Mouse (Mus musculus) midbrain, embryonic 11.5 days (tissue): Measurements from ENCODE around the gene Hist1h2br. TPM values are rescaled to one million over a fixed set of nuclear protein-coding genes. Genes with fewer than 3 reads are reported as not detected.
"Not testable (repeated sequence)": the region's sequence is repeated elsewhere in the genome, so short reads cannot be mapped to it uniquely, and the experiment has no call there.

Source experiments
- ATAC-seq: fragments of 200-750 bp; cut with Nextera tagmentation; 2 replicates; pipeline ENCODE4 v1.8.0; 2017; ENCODE audit warnings: moderate TSS enrichment, moderate library complexity; ENCODE audit not compliant: low FRiP score
- DNase-seq: peaks from one replicate; pipeline ENCODE4 v3.0.0; 2015; ENCODE audit warnings: low spot score; ENCODE audit errors: missing footprints
- H3K27ac ChIP-seq: fragments of 300-500 bp; sonication (generic); 2 replicates; pipeline ENCODE4 v1.5.1; 2014; ENCODE audit warnings: low read depth, low read length
- H3K27me3 ChIP-seq: fragments of 300-500 bp; sonication (generic); 2 replicates; pipeline ENCODE4 v1.6.1; 2014; ENCODE audit warnings: mild to moderate bottlenecking, low read length, moderate library complexity, mixed read lengths; ENCODE audit not compliant: control insufficient read depth, insufficient read depth
- H3K36me3 ChIP-seq: fragments of 300-500 bp; sonication (generic); 2 replicates; pipeline ENCODE4 v1.6.1; 2014; ENCODE audit warnings: mild to moderate bottlenecking, low read length, moderate library complexity, mixed read lengths; ENCODE audit not compliant: control insufficient read depth, insufficient read depth
- H3K4me1 ChIP-seq: fragments of 300-500 bp; sonication (generic); 2 replicates; pipeline ENCODE4 v1.6.1; 2014; ENCODE audit warnings: low read length; ENCODE audit not compliant: control insufficient read depth, insufficient read depth
- H3K4me2 ChIP-seq: fragments of 300-500 bp; sonication (generic); 2 replicates; pipeline ENCODE4 v1.6.1; 2014; ENCODE audit warnings: mild to moderate bottlenecking, moderate library complexity
- H3K4me3 ChIP-seq: fragments of 300-500 bp; sonication (generic); 2 replicates; pipeline ENCODE4 v1.5.1; 2014; ENCODE audit warnings: low read depth, low read length
- H3K9ac ChIP-seq: fragments of 300-500 bp; sonication (generic); 2 replicates; pipeline ENCODE4 v1.6.1; 2014; ENCODE audit warnings: low read length
- H3K9me3 ChIP-seq: fragments of 300-500 bp; sonication (generic); 2 replicates; pipeline ENCODE4 v1.6.1; 2016; ENCODE audit warnings: low read length; ENCODE audit not compliant: control insufficient read depth
- WGBS: fragments of 180-500 bp; shearing (Covaris S2); extraction: QIAGEN DNeasy Blood & Tissue Kit; methylation state at CpG from one replicate; pipeline ENCODE4 v1.1.7; 2014; 5-methylcytosine and 5-hydroxymethylcytosine counted together
- polyA plus RNA-seq: library from polyadenylated mRNA; unstranded; fragments of >200 nt; fragmentation: Nextera tagmentation; extraction: Ambion mirVana; gene quantifications from 2 replicates; pipeline ENCODE4 v1.2.1, GENCODE M21; 2014

Gene Hist1h2br
- polyA plus RNA-seq, 1 experiment from 2014 or later = 23.1 TPM

DNA sequence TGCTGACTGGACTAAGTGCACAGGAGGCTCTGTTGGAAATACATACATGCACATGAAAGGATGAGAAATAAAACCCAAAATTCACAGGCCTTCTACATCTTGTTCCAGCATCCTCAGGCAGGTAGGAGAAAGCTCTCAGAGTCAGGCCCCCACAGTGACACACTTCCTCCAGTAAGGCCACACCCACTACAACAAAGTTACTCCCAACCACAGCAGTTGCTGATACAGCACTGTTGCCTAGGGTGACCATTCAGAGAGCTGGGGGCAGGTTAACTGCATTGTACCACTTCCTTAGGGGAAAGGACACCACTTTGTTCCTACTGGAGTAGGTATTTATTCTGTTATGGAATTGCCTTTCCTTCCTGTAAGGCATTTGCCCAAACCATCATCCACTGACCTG is 36.4 kb upstream of the Hist1h2br start:
- ATAC-seq, DNase-seq, H3K4me2 ChIP-seq, H3K4me3 ChIP-seq, H3K27ac ChIP-seq, H3K9ac ChIP-seq, H3K9me3 ChIP-seq, H3K36me3 ChIP-seq, H3K27me3 ChIP-seq, H3K4me1 ChIP-seq: not testable (repeated sequence)

DNA sequence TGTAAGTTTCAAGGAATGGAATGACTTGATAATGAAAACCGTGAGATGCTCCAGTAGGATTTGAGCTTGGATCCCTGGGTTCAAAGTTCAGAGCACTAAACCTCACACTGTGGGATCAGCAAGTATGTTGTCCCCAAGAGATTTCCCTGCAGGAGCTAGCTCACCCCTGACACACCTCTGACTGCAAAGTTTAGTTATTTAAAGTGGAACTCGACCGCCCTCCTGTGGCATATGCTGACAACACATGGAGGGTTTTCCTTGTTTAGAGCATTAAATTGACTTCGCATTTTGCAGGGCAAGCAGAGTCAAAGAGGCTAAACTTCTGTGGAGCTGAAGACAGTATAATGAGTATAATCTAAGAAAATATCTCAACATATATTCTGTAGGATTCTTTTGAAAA is 30.5 kb upstream of the Hist1h2br start:
- not testable (repeated sequence) for H3K4me2 ChIP-seq, H3K27ac ChIP-seq, DNase-seq, H3K36me3 ChIP-seq, H3K27me3 ChIP-seq, H3K9me3 ChIP-seq, H3K4me1 ChIP-seq, H3K9ac ChIP-seq, H3K4me3 ChIP-seq
- peak; percentile 75; the same call in 1 of the 2 replicates for ATAC-seq
- no CpG with 5 or more reads among the region's 4 CpGs for WGBS

DNA sequence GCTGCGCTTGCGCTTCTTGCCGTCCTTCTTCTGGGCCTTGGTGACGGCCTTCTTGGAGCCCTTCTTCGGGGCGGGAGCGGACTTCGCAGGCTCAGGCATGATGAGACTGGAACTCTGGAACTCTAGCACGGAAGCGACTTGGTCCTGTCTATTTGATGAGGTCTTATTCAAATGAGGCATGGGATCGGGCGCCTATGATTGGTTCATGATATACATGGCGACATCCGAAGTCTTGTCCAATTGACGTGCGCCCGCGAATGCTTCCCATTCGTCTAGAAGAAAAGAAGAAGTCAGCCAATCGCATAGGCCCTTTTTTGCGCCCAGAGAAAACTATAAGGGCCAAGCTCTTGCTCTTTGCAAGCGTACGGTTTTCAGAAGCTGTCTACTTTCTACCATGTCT is 23.5 kb upstream of the Hist1h2br start, which contains the start of the genes Hist1h2bq and Hist1h2ao:
Gene Hist1h2bq (minus strand): TSS at position 125 of the 400 bp plus-strand sequence.
Gene Hist1h2ao (plus strand): TSS at position 393 of the 400 bp plus-strand sequence.
- WGBS = no CpG with 5 or more reads among the region's 23 CpGs
- H3K4me1 ChIP-seq, DNase-seq, H3K9ac ChIP-seq, H3K4me2 ChIP-seq, H3K9me3 ChIP-seq, H3K27me3 ChIP-seq, H3K36me3 ChIP-seq, H3K4me3 ChIP-seq, H3K27ac ChIP-seq: not testable (repeated sequence)
- peak; percentile 97 for ATAC-seq

DNA sequence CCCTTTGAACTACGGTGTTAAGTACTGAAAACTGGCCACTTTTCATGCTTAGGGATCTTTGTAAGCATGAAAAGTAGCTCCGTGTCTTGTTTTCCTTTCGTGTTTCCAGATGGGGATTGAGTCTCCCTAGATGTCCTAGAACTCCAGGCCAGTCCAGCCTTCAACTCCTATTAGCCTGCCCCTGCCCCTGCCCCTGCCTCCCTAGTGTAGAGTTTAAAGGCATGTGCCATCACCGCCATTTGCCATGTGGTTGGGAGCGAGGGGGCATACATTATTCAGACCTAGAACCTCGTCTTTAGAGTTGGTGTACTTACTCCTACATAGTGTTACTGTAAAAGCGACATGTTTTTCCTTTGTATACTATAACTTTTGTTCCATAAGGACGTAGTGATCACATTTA is 22.5 kb upstream of the Hist1h2br start:
- not testable (repeated sequence) for H3K4me2 ChIP-seq, H3K27me3 ChIP-seq, DNase-seq, H3K36me3 ChIP-seq, H3K9me3 ChIP-seq, H3K4me1 ChIP-seq, H3K9ac ChIP-seq, H3K4me3 ChIP-seq, H3K27ac ChIP-seq
- ATAC-seq = peak; percentile 55
- no CpG with 5 or more reads among the region's 8 CpGs for WGBS

DNA sequence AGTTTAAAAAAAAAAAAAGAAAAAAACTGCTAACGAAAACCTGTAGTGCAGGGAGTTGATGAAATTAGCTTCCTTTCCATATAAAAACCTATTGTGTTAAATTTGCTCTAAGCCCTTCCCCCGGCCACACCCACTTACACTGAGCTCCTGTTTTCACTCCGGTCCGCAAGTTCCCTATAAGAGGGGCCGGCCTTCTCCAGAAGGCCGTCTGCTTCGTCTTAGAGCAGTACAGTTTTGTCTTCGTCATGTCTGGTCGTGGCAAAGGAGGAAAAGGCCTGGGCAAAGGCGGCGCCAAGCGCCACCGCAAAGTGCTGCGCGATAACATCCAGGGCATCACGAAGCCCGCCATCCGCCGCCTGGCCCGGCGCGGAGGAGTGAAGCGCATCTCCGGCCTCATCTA is 22.0 kb upstream of the Hist1h2br start, which contains the start of gene Hist1h4m:
Gene Hist1h4m (plus strand): TSS at position 208 of the 400 bp plus-strand sequence.
- no CpG with 5 or more reads among the region's 24 CpGs for WGBS
- H3K9me3 ChIP-seq, H3K4me3 ChIP-seq, H3K9ac ChIP-seq, H3K27ac ChIP-seq, H3K36me3 ChIP-seq, H3K4me1 ChIP-seq, H3K4me2 ChIP-seq, H3K27me3 ChIP-seq, DNase-seq: not testable (repeated sequence)
- ATAC-seq = peak; percentile 60

DNA sequence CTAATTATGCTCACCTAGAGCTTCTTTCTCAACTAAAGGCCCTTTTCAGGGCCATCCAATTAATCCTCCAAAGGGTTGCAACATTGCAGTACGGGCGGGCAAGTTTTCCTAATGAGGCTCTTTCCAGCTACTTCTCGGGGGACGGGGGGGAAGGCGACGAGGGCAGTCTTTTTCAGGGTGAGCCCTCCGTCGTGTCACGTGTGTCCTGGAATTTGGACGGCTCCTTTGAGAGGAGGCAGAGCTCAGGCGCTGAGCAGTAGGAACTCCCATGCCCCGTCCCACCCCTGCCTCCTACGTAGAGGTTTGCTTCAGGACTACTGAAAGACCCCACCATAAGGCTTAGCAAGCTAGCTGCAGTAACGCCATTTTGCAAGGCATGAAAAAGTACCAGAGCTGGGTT is 21.5 kb upstream of the Hist1h2br start:
- not testable (repeated sequence) for H3K4me3 ChIP-seq, H3K27ac ChIP-seq

DNA sequence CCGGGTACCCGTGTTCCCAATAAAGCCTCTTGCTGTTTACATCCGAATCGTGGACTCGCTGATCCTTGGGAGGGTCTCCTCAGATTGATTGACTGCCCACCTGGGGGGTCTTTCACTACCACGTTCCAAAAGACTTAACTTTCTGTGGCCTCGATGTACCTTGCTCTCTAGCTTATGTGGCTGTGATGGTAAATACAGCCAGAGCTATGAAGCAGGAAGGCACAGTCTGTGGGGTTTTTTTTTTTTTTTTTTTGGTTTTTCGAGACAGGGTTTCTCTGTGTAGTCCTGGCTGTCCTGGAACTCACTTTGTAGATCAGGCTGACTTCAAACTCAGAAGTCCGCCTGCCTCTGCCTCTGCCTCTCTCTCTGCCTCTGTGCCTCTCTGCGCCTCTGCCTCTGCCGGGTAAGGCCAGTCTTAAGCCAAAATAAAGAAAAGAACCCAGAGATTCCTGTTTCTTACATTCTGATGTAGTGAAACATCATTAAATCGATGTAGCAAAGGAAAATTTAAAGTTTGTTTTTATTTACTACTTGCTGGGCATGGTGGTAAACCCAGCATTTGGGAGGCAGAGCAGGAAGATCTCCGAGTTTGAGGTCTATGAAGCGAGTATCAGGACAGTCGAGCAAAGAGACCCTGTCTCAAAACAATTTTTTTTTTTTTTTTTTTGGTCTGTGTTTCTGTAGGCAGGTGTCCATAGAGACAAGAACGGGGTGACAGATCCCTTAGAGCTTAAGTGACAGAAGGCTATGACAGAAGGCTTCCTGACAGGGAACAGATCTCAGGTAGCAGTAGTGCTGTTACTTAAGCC is 13.3 kb upstream of the Hist1h2br start:
- not testable (repeated sequence) for ATAC-seq

More for the DNA sequence above, 21.5 kb upstream of the Hist1h2br start:
- H3K4me2 ChIP-seq, H3K9ac ChIP-seq, H3K36me3 ChIP-seq, H3K27me3 ChIP-seq, DNase-seq, H3K9me3 ChIP-seq, H3K4me1 ChIP-seq: not testable (repeated sequence)
- ATAC-seq = peak; percentile 68
- 0% methylated on average over 10 of the region's 14 CpGs for WGBS

DNA sequence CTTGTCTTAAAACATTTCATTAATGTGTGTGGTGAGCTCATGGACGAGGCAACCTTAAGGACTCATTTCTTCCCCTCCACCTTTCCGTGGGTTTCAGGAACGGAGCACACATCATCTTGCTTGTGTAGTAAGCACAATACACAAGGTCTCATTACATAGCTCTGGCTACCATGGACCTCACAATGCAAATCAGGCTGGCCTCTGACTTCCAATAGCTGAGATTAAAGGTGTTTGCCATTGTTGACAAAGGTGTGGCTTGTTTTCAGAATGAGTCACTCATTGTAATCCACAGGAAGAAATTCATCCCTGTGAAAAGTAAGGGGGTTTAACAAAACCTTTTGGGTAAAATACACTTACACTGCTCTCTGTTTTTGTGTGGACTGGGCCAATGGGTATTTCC is 5.0 kb upstream of the Hist1h2br start:
- H3K4me2 ChIP-seq = no peak overlapping the region
- no peaks in the 10 kb centered on the region for H3K4me1 ChIP-seq
- 84% methylated on average over 3 of the region's 3 CpGs for WGBS
- no peak overlapping the region for H3K4me3 ChIP-seq
- no peaks in the 10 kb centered on the region for H3K27me3 ChIP-seq
- no peak overlapping the region for H3K9ac ChIP-seq
- H3K9me3 ChIP-seq = no peaks in the 10 kb centered on the region
- DNase-seq (no peak), ATAC-seq (no peak)
- H3K36me3 ChIP-seq = no peaks in the 10 kb centered on the region
- no peak overlapping the region for H3K27ac ChIP-seq

More for the DNA sequence above, 13.3 kb upstream of the Hist1h2br start:
- H3K27ac ChIP-seq, H3K4me3 ChIP-seq, H3K27me3 ChIP-seq, H3K9ac ChIP-seq, H3K4me1 ChIP-seq, H3K36me3 ChIP-seq, DNase-seq, H3K4me2 ChIP-seq, H3K9me3 ChIP-seq: not testable (repeated sequence)
- 76% methylated on average over 6 of the region's 16 CpGs for WGBS

DNA sequence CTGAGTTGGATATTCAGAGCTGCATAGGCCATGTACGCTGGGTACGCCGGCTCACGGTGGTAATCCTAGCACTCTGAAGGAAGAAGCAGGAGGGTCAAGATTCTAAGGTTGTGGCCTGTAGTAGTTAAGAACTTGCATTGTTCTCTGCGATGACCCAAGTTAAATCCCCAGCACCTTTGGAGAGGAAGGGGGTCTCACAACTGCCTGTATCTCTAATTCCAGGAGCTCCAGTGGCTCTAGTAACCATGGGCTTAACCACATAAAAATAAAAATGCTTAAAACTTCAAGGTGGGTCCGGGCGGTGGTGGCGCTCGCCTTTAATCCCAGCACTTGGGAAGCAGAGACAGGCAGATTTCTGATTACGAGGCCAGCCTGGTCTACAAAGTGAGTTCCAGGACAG is 3.2 kb upstream of the Hist1h2br start:
- H3K27ac ChIP-seq = no peak overlapping the region
- no peak overlapping the region for H3K4me3 ChIP-seq
- no peak for ATAC-seq
- H3K4me1 ChIP-seq = no peaks in the 10 kb centered on the region
- 87% methylated on average over 10 of the region's 10 CpGs for WGBS
- H3K4me2 ChIP-seq = no peak overlapping the region
- no peaks in the 10 kb centered on the region for H3K9me3 ChIP-seq
- H3K27me3 ChIP-seq = no peaks in the 10 kb centered on the region
- H3K9ac ChIP-seq = no peak overlapping the region
- H3K36me3 ChIP-seq = no peaks in the 10 kb centered on the region
- DNase-seq = no peak
